Mouse (Mus musculus): ENCODE results near the gene Gapdhs. TPM values are rescaled to one million over a fixed set of nuclear protein-coding genes. Genes with fewer than 3 reads are reported as not detected.
"Not testable (repeated sequence)": the region's sequence is repeated elsewhere in the genome, so short reads cannot be mapped to it uniquely, and the experiment has no call there.

The Gapdhs gene
- polyA plus RNA-seq, 1 experiment from 2014 or later: 2.2 TPM

GRCm38 (mm10) chr7:30766408-30766807 is 22.9 kb upstream of the Gapdhs start:
- H3K36me3 ChIP-seq: no peaks in the 10 kb centered on the region
- no peak for ATAC-seq
- WGBS: 90% methylated on average over 4 of the region's 4 CpGs

GRCm38 (mm10) chr7:30765173-30765572 is 21.7 kb upstream of the Gapdhs start:
- Histone ChIP-seq H3K27me3 (0 out of 2 replicates have a peak, but pooled peaks cover 3% of the 10 kb centered on the region), H3K4me1 (replicated peaks) (0 out of 2 replicates have a peak, but pooled peaks cover 2% of the 10 kb centered on the region), H3K9ac (replicated peaks) (no peak overlapping the region), H3K4me3 (replicated peaks) (no peak overlapping the region), H3K4me2 (replicated peaks) (peak overlapping the region; percentile 25; the same call in 1 of the 2 replicates), H3K36me3 (no peaks in the 10 kb centered on the region), H3K27ac (no peak overlapping the region), H3K9me3 (no peaks in the 10 kb centered on the region)
- 45% methylated on average over 11 of the region's 11 CpGs for WGBS
- ATAC-seq: no peak

More at GRCm38 (mm10) chr7:30766408-30766807, 22.9 kb upstream of the Gapdhs start:
- Histone ChIP-seq H3K9me3 (no peaks in the 10 kb centered on the region), H3K9ac (replicated peaks) (no peak overlapping the region), H3K27ac (no peak overlapping the region), H3K4me3 (replicated peaks) (no peak overlapping the region), H3K4me1 (replicated peaks) (0 out of 2 replicates have a peak, but pooled peaks cover 2% of the 10 kb centered on the region), H3K27me3 (0 out of 2 replicates have a peak, but pooled peaks cover 3% of the 10 kb centered on the region), H3K4me2 (replicated peaks) (no peak overlapping the region)

GRCm38 (mm10) chr7:30763456-30763855 is 20.0 kb upstream of the Gapdhs start, which contains the start of gene Dmkn:
Gene Dmkn (plus strand): TSS chr7:30763756.
- Histone ChIP-seq H3K9ac (replicated peaks) (no peak within 1 kb of the TSS), H3K36me3 (no peaks in the 10 kb centered on the region), H3K9me3 (no peaks in the 10 kb centered on the region), H3K4me1 (replicated peaks) (no peaks in the 10 kb centered on the region), H3K4me2 (replicated peaks) (no peak within 1 kb of the TSS), H3K27ac (no peak within 1 kb of the TSS), H3K27me3 (0 out of 2 replicates have a peak, but pooled peaks cover 3% of the 10 kb centered on the region), H3K4me3 (replicated peaks) (no peak within 1 kb of the TSS)
- WGBS: 43% methylated on average over 5 of the region's 5 CpGs
- ATAC-seq: no peak

- no peaks in the 10 kb centered on the region for H3K4me1 ChIP-seq (replicated peaks)
- H3K27me3 ChIP-seq: 0 out of 2 replicates have a peak, but pooled peaks cover 3% of the 10 kb centered on the region
- H3K36me3 ChIP-seq: peaks cover under 1% of the 10 kb centered on the region
- no peak overlapping the region for H3K4me3 ChIP-seq (replicated peaks)
- no peak overlapping the region for H3K9ac ChIP-seq (replicated peaks)
- 76% methylated on average over 4 of the region's 4 CpGs for WGBS
- ATAC-seq: no peak
- no peaks in the 10 kb centered on the region for H3K9me3 ChIP-seq
- H3K4me2 ChIP-seq (replicated peaks): no peak overlapping the region
- no peak overlapping the region for H3K27ac ChIP-seq
These were observed 18.4 kb upstream of the Gapdhs start for GRCm38 (mm10) chr7:30761769-30762352.

GRCm38 (mm10) chr7:30758853-30759252 is 15.4 kb upstream of the Gapdhs start:
- Histone ChIP-seq H3K4me3 (replicated peaks) (no peak overlapping the region), H3K9ac (replicated peaks) (no peak overlapping the region)

GRCm38 (mm10) chr7:30757001-30757400 is 13.5 kb upstream of the Gapdhs start:
- Histone ChIP-seq H3K9me3 (peaks cover 9% of the 10 kb centered on the region), H3K4me1 (replicated peaks) (no peaks in the 10 kb centered on the region), H3K9ac (replicated peaks) (no peak overlapping the region), H3K27me3 (no peaks in the 10 kb centered on the region), H3K27ac (no peak overlapping the region), H3K4me3 (replicated peaks) (no peak overlapping the region), H3K4me2 (replicated peaks) (no peak overlapping the region), H3K36me3 (peaks cover 32% of the 10 kb centered on the region)
- WGBS: 64% methylated on average over 3 of the region's 3 CpGs
- ATAC-seq: no peak

More at GRCm38 (mm10) chr7:30758853-30759252, 15.4 kb upstream of the Gapdhs start:
- Histone ChIP-seq H3K27me3 (0 out of 2 replicates have a peak, but pooled peaks cover 1% of the 10 kb centered on the region), H3K4me1 (replicated peaks) (no peaks in the 10 kb centered on the region), H3K36me3 (peaks cover 31% of the 10 kb centered on the region), H3K9me3 (peaks cover 9% of the 10 kb centered on the region), H3K4me2 (replicated peaks) (no peak overlapping the region), H3K27ac (no peak overlapping the region)
- ATAC-seq: no peak
- WGBS: 40% methylated on average over 4 of the region's 4 CpGs

GRCm38 (mm10) chr7:30751086-30751669 is 7.7 kb upstream of the Gapdhs start, which contains the start of gene Sbsn:
Gene Sbsn (plus strand): TSS chr7:30751471.
- peaks cover 9% of the 10 kb centered on the region for H3K9me3 ChIP-seq
- no peak within 1 kb of the TSS for H3K27ac ChIP-seq
- no peak within 1 kb of the TSS for H3K4me3 ChIP-seq (replicated peaks)
- ATAC-seq: no peak
- H3K27me3 ChIP-seq: no peaks in the 10 kb centered on the region
- H3K4me2 ChIP-seq (replicated peaks): no peak within 1 kb of the TSS
- peaks cover 31% of the 10 kb centered on the region for H3K36me3 ChIP-seq
- 69% methylated on average over 5 of the region's 5 CpGs for WGBS
- no peak within 1 kb of the TSS for H3K9ac ChIP-seq (replicated peaks)
- H3K4me1 ChIP-seq (replicated peaks): no peaks in the 10 kb centered on the region

GRCm38 (mm10) chr7:30749824-30750606 is 6.5 kb upstream of the Gapdhs start:
- Histone ChIP-seq H3K9ac (replicated peaks) (no peak overlapping the region), H3K4me1 (replicated peaks) (no peaks in the 10 kb centered on the region), H3K27ac (no peak overlapping the region), H3K4me3 (replicated peaks) (no peak overlapping the region), H3K36me3 (peaks cover 20% of the 10 kb centered on the region), H3K4me2 (replicated peaks) (no peak overlapping the region), H3K27me3 (no peaks in the 10 kb centered on the region), H3K9me3 (peaks cover 9% of the 10 kb centered on the region)
- no peak for ATAC-seq
- 90% methylated on average over 13 of the region's 13 CpGs for WGBS

GRCm38 (mm10) chr7:30747525-30748204 is 4.2 kb upstream of the Gapdhs start:
- Histone ChIP-seq H3K27me3 (no peaks in the 10 kb centered on the region), H3K9ac (replicated peaks) (no peak overlapping the region), H3K4me2 (replicated peaks) (no peak overlapping the region), H3K36me3 (peaks cover 8% of the 10 kb centered on the region), H3K4me3 (replicated peaks) (no peak overlapping the region), H3K9me3 (no peaks in the 10 kb centered on the region), H3K4me1 (replicated peaks) (no peaks in the 10 kb centered on the region), H3K27ac (no peak overlapping the region)
- 87% methylated on average over 7 of the region's 7 CpGs for WGBS
- ATAC-seq: no peak

- Histone ChIP-seq H3K4me1 (replicated peaks) (no peaks in the 10 kb centered on the region), H3K27ac (no peak overlapping the region), H3K27me3 (no peaks in the 10 kb centered on the region), H3K9ac (replicated peaks) (no peak overlapping the region), H3K9me3 (no peaks in the 10 kb centered on the region), H3K4me3 (replicated peaks) (no peak overlapping the region), H3K4me2 (replicated peaks) (no peak overlapping the region), H3K36me3 (peaks cover 21% of the 10 kb centered on the region)
- ATAC-seq: no peak
- 55% methylated on average over 4 of the region's 4 CpGs for WGBS
These were observed 629 bp upstream of the Gapdhs start for GRCm38 (mm10) chr7:30744022-30744598.

GRCm38 (mm10) chr7:30742570-30742969 is 911 bp downstream of the Gapdhs start:
- H3K27ac ChIP-seq; H3K9me3 ChIP-seq; H3K27me3 ChIP-seq; H3K4me1 ChIP-seq (replicated peaks); H3K4me2 ChIP-seq (replicated peaks); H3K4me3 ChIP-seq (replicated peaks); H3K9ac ChIP-seq (replicated peaks): not testable (repeated sequence)
- WGBS: 97% methylated on average over 2 of the region's 2 CpGs
- ATAC-seq: 0 out of 2 replicates have a peak, but pooled peaks have one; percentile 6
- peaks cover 27% of the 10 kb centered on the region for H3K36me3 ChIP-seq

Measured in midbrain, embryonic 13.5 days (tissue).